Mouse (Mus musculus): ENCODE measurements around the gene Arhgef7. TPM values are rescaled to one million over a fixed set of nuclear protein-coding genes. Genes with fewer than 3 reads are reported as not detected.
"Not testable (repeated sequence)": the region's sequence is repeated elsewhere in the genome, so short reads cannot be mapped to it uniquely, and the experiment has no call there.

Arhgef7 gene
- polyA plus RNA-seq, 1 experiment from 2014 or later, result 45.7 TPM

DNA sequence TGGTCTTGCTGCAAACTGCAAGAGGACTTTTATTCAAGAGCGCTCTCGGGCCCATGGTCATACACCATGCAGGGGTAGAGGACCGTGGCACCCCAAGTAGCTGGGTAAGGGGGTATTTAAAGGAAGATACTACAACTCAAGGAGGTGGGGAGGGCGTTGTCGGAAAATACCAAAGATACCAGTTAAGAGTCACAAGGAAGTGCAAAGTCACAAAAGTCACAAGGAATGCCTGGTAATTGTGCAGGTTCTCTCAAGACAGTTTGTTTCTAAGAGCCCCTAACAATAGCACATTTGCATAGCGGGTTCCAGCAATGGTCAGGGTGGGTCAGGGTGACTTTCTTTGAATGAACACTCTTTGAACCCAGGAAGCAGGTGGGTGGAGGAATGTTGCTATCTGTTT lies 146.7 kb downstream of the Arhgef7 start:
- not testable (repeated sequence) for H3K4me3 ChIP-seq (ENCODE audit: low read depth, low read length); H3K9ac ChIP-seq (ENCODE audit: low read depth, low read length); H3K27me3 ChIP-seq (replicated peaks; ENCODE audit: control insufficient read depth, insufficient read depth, low read length); ATAC-seq (ENCODE audit: low read depth); H3K4me2 ChIP-seq (ENCODE audit: low read depth, low read length); H3K9me3 ChIP-seq (ENCODE audit: control insufficient read depth, low read length); H3K27ac ChIP-seq (replicated peaks; ENCODE audit: low read depth, low read length); H3K36me3 ChIP-seq (ENCODE audit: control insufficient read depth, insufficient read depth, low read length); DNase-seq (ENCODE audit: low spot score); H3K4me1 ChIP-seq (ENCODE audit: control insufficient read depth, insufficient read depth, low read length)
- WGBS, result 92% methylated on average over 6 of the region's 6 CpGs

DNA sequence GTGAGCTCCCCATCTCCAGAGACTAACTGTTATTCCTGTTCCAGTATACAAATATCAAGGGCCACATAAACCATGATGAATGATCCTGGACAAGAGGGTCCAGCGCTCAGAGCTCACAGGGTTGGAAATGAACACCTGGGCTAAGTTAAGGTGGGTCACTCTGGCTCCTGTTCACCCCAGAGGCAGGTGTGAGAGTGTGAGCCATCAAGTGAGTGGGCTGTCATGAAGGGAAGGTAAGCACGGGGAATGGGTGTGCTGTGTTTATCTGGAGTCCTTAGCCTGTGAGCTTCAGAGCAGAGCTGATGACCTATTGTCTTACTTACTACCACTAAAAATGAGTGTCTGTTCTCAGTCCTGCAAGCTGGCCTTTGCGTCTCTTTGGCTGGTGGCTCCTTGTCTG lies 157.1 kb downstream of the Arhgef7 start:
- no peaks in the 10 kb centered on the region for H3K27me3 ChIP-seq (replicated peaks; ENCODE audit: control insufficient read depth, insufficient read depth, low read length)
- 0 out of 2 replicates have a peak, but pooled peaks cover 3% of the 10 kb centered on the region for H3K9me3 ChIP-seq (ENCODE audit: control insufficient read depth, low read length)
- DNase-seq (ENCODE audit: low spot score), result no peak
- WGBS, result 89% methylated on average over 3 of the region's 3 CpGs
- no peaks in the 10 kb centered on the region for H3K4me1 ChIP-seq (ENCODE audit: control insufficient read depth, insufficient read depth, low read length)
- H3K4me2 ChIP-seq (ENCODE audit: low read depth, low read length), result no peak overlapping the region
- no peak overlapping the region for H3K27ac ChIP-seq (replicated peaks; ENCODE audit: low read depth, low read length)
- no peak overlapping the region for H3K9ac ChIP-seq (ENCODE audit: low read depth, low read length)
- H3K36me3 ChIP-seq (ENCODE audit: control insufficient read depth, insufficient read depth, low read length), result no peaks in the 10 kb centered on the region
- ATAC-seq (ENCODE audit: low read depth), result no peak
- no peak overlapping the region for H3K4me3 ChIP-seq (ENCODE audit: low read depth, low read length)

Other genes with a start within 250 kb of the Arhgef7 start
- gene Rab20, start 249.0 kb upstream of the Arhgef7 start, polyA plus RNA-seq (2014; fragmentation: Nextera tagmentation; extraction: Ambion mirVana), result 2.0 and 2.1 TPM in 2 replicates
- gene Naxd, start 230.2 kb upstream of the Arhgef7 start, polyA plus RNA-seq (2014; fragmentation: Nextera tagmentation; extraction: Ambion mirVana), result 95.1 and 103 TPM in 2 replicates
- 22.5 and 23.6 TPM in 2 replicates for gene Cars2, start 176.9 kb upstream of the Arhgef7 start, polyA plus RNA-seq (2014; fragmentation: Nextera tagmentation; extraction: Ambion mirVana)
- 35.9 and 36.9 TPM in 2 replicates for gene Ing1, start 172.2 kb upstream of the Arhgef7 start, polyA plus RNA-seq (2014; fragmentation: Nextera tagmentation; extraction: Ambion mirVana)
- 77.6 and 81.7 TPM in 2 replicates for gene Ankrd10, start 92.0 kb upstream of the Arhgef7 start, polyA plus RNA-seq (2014; fragmentation: Nextera tagmentation; extraction: Ambion mirVana)
- 0.26 TPM in 1 of 2 replicates, not detected in the other for gene 1700016D06Rik, start 26.7 kb upstream of the Arhgef7 start, polyA plus RNA-seq (2014; fragmentation: Nextera tagmentation; extraction: Ambion mirVana)
- not detected in 2 replicates for gene Tex29, start 112.8 kb downstream of the Arhgef7 start, polyA plus RNA-seq (2014; fragmentation: Nextera tagmentation; extraction: Ambion mirVana)

Measured in embryonic facial prominence, embryonic 14.5 days (tissue).